Mouse (Mus musculus): ENCODE results near the gene Gm12790. TPM values are rescaled to one million over a fixed set of nuclear protein-coding genes. Genes with fewer than 3 reads are reported as not detected.
"Not testable (repeated sequence)": the region's sequence is repeated elsewhere in the genome, so short reads cannot be mapped to it uniquely, and the experiment has no call there.

Gene Gm12790
- not detected in 2 replicates for polyA plus RNA-seq (2012; ENCODE audit: insufficient read depth, low replicate concordance)

DNA sequence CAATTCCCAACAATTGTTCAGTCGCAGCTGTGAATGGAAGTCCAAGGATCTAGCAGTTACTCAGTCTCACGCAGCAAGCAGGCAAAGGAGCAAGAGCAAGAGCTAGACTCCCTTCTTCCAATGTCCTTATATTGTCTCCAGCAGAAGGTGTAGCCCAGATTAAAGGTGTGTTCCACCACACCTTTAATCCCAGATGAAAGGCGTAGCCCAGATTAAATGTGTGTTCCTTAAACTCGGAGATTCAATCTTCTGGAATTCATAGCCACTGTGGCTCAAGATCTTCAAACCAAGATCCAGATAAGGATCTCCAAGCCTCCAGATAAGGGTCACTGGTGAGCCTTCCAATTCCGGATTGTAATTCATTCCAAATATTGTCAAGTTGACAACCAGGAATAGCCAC lies at the start of gene Gm12790:
Gene Gm12790, minus strand, starts transcription at position 101 of the 400 bp plus-strand sequence.
- not testable (repeated sequence) for H3K9me3 ChIP-seq; H3K36me3 ChIP-seq (replicated peaks; ENCODE audit: low read length); H3K4me3 ChIP-seq (replicated peaks)

GRCm38 (mm10) chr4:102026619-102027018 lies 45.8 kb upstream of the Gm12790 start:
- Histone ChIP-seq H3K9me3 (no peaks in the 10 kb centered on the region), H3K27me3 (replicated peaks) (no peaks in the 10 kb centered on the region), H3K36me3 (replicated peaks; ENCODE audit: low read length) (no peaks in the 10 kb centered on the region), H3K4me1 (no peaks in the 10 kb centered on the region), H3K4me3 (replicated peaks) (no peak overlapping the region)
- TF ChIP-seq FLI1 (IDR thresholded peaks at IDR 0.05; ENCODE audit: low read length) (no peak), GATA1 (IDR thresholded peaks at IDR 0.05; ENCODE audit: borderline replicate concordance, low read length) (no peak)

More for the DNA sequence above, at the start of gene Gm12790:
- H3K27me3 ChIP-seq (replicated peaks); H3K4me1 ChIP-seq: not testable (repeated sequence)

GRCm38 (mm10) chr4:101998267-101998922 lies 17.5 kb upstream of the Gm12790 start:
- Histone ChIP-seq H3K4me3 (replicated peaks) (no peak overlapping the region), H3K27me3 (replicated peaks) (peaks cover 1% of the 10 kb centered on the region), H3K9me3 (peaks cover 4% of the 10 kb centered on the region; the same call in 1 of the 2 replicates), H3K4me1 (peaks cover 5% of the 10 kb centered on the region; the same call in 1 of the 2 replicates), H3K36me3 (replicated peaks; ENCODE audit: low read length) (no peaks in the 10 kb centered on the region)
- TF ChIP-seq FLI1 (IDR thresholded peaks at IDR 0.05; ENCODE audit: low read length) (no peak), GATA1 (IDR thresholded peaks at IDR 0.05; ENCODE audit: borderline replicate concordance, low read length) (no peak)

DNA sequence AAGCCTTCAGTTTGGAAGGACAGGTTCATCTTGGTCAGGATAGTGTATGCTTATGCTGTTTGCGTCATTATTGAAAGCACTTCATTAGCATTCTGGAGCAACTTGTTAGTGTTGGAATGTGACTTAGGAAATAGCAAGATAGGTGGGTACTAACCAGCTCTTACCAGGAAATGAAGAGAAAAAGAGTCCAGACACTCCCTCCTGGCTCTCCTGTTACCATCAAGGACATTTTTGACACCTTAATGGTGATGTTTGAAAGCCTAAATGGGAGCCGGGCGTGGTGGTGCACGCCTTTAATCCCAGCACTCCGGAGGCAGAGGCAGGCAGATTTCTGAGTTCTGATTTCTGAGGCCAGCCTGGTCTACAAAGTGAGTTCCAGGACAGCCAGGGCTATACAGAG lies 16.6 kb upstream of the Gm12790 start:
- Histone ChIP-seq H3K27me3 (replicated peaks) (peaks cover 1% of the 10 kb centered on the region), H3K4me1 (peaks cover 5% of the 10 kb centered on the region; the same call in 1 of the 2 replicates), H3K4me3 (replicated peaks) (no peak overlapping the region), H3K36me3 (replicated peaks; ENCODE audit: low read length) (no peaks in the 10 kb centered on the region), H3K9me3 (peaks cover 12% of the 10 kb centered on the region)
- no peak for TF ChIP-seq FLI1 (IDR thresholded peaks at IDR 0.05; ENCODE audit: low read length)

DNA sequence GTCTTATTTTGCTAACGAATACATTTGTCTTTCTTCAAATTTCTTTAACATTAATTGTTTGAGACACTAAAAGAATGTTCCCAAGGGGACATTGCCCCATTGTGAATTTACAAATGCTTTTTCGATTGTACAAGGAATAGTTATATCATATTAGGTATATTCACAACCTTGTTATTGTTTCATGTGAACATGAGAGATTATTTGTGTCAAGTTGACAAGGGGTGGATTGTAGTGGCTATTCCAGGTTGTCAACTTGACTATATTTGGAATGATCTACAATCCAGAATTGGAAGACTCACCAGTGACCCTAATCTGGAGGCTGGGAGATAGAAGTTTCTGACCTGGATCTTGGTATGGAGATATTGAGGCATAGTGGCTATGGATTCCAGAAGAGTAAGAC lies 5.5 kb upstream of the Gm12790 start, which contains the start of gene Gm12789:
Gene Gm12789, plus strand, starts transcription at position 301 of the 400 bp plus-strand sequence.
- H3K4me3 ChIP-seq (replicated peaks); H3K36me3 ChIP-seq (replicated peaks; ENCODE audit: low read length); H3K4me1 ChIP-seq; H3K9me3 ChIP-seq; H3K27me3 ChIP-seq (replicated peaks): not testable (repeated sequence)

GRCm38 (mm10) chr4:101985678-101986077 lies 4.8 kb upstream of the Gm12790 start:
- H3K4me1 ChIP-seq, result no peaks in the 10 kb centered on the region
- no peaks in the 10 kb centered on the region for H3K36me3 ChIP-seq (replicated peaks; ENCODE audit: low read length)
- H3K9me3 ChIP-seq, result peaks cover 3% of the 10 kb centered on the region; the same call in 1 of the 2 replicates
- TF ChIP-seq FLI1 (IDR thresholded peaks at IDR 0.05; ENCODE audit: low read length) (no peak), GATA1 (IDR thresholded peaks at IDR 0.05; ENCODE audit: borderline replicate concordance, low read length) (no peak)
- no peak overlapping the region for H3K4me3 ChIP-seq (replicated peaks)
- H3K27me3 ChIP-seq (replicated peaks), result no peaks in the 10 kb centered on the region

DNA sequence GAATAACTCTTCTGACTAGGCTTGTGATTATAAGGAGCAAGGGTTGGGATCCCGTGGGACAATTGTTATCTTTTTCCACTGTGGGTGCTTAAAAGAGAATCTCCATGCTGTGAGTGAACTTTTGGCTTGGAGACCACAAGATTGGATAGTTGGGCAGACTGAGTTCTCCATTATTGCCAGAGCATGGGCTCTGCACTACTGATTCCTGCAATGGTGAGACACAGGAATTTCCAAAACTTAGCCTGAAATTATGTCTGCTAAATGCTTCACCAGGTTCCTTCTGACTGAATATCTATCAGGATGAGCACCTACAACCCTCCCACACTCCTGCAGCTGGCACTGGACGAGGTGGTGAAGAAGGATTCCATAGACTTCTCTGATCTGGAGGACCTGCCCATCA lies 40.7 kb downstream of the Gm12790 start, which contains the start of gene Gm12794:
Gene Gm12794, plus strand, starts transcription at position 301 of the 400 bp plus-strand sequence.
- H3K9me3 ChIP-seq; H3K4me3 ChIP-seq (replicated peaks); H3K27me3 ChIP-seq (replicated peaks); H3K4me1 ChIP-seq; H3K36me3 ChIP-seq (replicated peaks; ENCODE audit: low read length): not testable (repeated sequence)

Other genes with a start within 250 kb of the Gm12790 start
- gene B020004J07Rik, start 137.0 kb downstream of the Gm12790 start, polyA plus RNA-seq (2012; ENCODE audit: insufficient read depth, low replicate concordance), result 0.10 TPM in 1 of 2 replicates, not detected in the other
- not detected in 2 replicates for gene C130073F10Rik, start 87.3 kb downstream of the Gm12790 start, polyA plus RNA-seq (2012; ENCODE audit: insufficient read depth, low replicate concordance)
- not detected in 2 replicates for gene Gm12800, start 71.9 kb downstream of the Gm12790 start, polyA plus RNA-seq (2012; ENCODE audit: insufficient read depth, low replicate concordance)
- not detected in 2 replicates for gene Gm12794, start 40.6 kb downstream of the Gm12790 start, polyA plus RNA-seq (2012; ENCODE audit: insufficient read depth, low replicate concordance)
- gene Gm12789, start 5.6 kb upstream of the Gm12790 start, polyA plus RNA-seq (2012; ENCODE audit: insufficient read depth, low replicate concordance), result not detected in 2 replicates
- gene Pde4b, start 106.5 kb upstream of the Gm12790 start, polyA plus RNA-seq (2012; ENCODE audit: insufficient read depth, low replicate concordance), result 1.2 TPM in 1 of 2 replicates, not detected in the other

Measured in megakaryocyte, embryonic 14.5 days (primary cell).